ENCODE assay signal across 8 mouse cellular contexts in the genomic region with DNA sequence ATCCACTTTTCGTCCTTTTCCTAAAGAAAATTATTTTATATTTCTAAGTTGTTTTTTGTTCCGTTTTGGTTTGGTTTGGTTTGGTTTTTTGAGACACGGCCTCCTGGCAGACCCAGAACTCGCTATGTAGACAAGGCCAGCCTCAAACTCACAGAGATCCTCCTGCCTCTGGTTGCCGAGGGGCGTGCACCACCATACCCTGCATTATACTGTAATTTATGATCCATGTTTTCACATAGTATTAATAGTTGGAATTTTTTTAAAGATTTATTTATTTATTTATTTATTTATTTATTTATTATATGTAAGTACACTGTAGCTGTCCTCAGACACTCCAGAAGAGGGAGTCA. TPM values are rescaled to one million over a fixed set of nuclear protein-coding genes. Genes with fewer than 3 reads are reported as not detected.
DNase-seq lines count a peak whose midpoint lies in the region; ATAC-seq and TF ChIP-seq lines count a peak whose summit lies in the region.

No protein-coding gene starts in this region.

- peak overlapping the region; percentile 98 for H3K27ac ChIP-seq in layer of hippocampus, adult 2 months
- H3K27ac ChIP-seq in embryonic facial prominence, embryonic 12.5 days: peak overlapping the region; percentile 90
- H3K27ac ChIP-seq in intestine, postnatal 0 days (ENCODE audit: low read depth, low read length): peak overlapping the region; percentile 92; the same call in 1 of the 2 replicates
- H3K27ac ChIP-seq in neural tube, embryonic 12.5 days: no peak overlapping the region

- 0 out of 2 replicates have a peak, but pooled peaks cover 6% of the 10 kb centered on the region for H3K36me3 ChIP-seq in embryonic facial prominence, embryonic 12.5 days
- no peaks in the 10 kb centered on the region for H3K36me3 ChIP-seq in intestine, postnatal 0 days (ENCODE audit: control insufficient read depth, insufficient read depth)
- H3K36me3 ChIP-seq in neural tube, embryonic 12.5 days: no peaks in the 10 kb centered on the region

- WGBS in embryonic facial prominence, embryonic 12.5 days: 20% methylated on average over 6 of the region's 6 CpGs
- WGBS in intestine, postnatal 0 days: 10% methylated on average over 6 of the region's 6 CpGs
- 20% methylated on average over 6 of the region's 6 CpGs for WGBS in neural tube, embryonic 12.5 days

- 0 out of 2 replicates have a peak, but pooled peaks have one; percentile 35 for ATAC-seq in embryonic facial prominence, embryonic 12.5 days (ENCODE audit: insufficient number of reproducible peaks, insufficient read depth, low FRiP score, low TSS enrichment)
- peak; percentile 8; the same call in 1 of the 2 replicates for ATAC-seq in intestine, postnatal 0 days
- peak; percentile 57; the same call in 1 of the 2 replicates for ATAC-seq in neural tube, embryonic 12.5 days (ENCODE audit: low FRiP score, low read depth)

- H3K4me1 ChIP-seq in embryonic facial prominence, embryonic 12.5 days: peaks cover 7% of the 10 kb centered on the region; the same call in 1 of the 2 replicates
- 0 out of 2 replicates have a peak, but pooled peaks cover 2% of the 10 kb centered on the region for H3K4me1 ChIP-seq in intestine, postnatal 0 days (replicated peaks; ENCODE audit: control insufficient read depth, insufficient read depth, low read length)
- H3K4me1 ChIP-seq in neural tube, embryonic 12.5 days: peaks cover 11% of the 10 kb centered on the region

- TF ChIP-seq CTCF in layer of hippocampus, adult 2 months (conservative IDR thresholded peaks at IDR 0.05): no peak
- TF ChIP-seq CTCF in intestine, postnatal 0 days (IDR thresholded peaks at IDR 0.05; ENCODE audit: low read depth): no peak

- H3K27me3 ChIP-seq in embryonic facial prominence, embryonic 12.5 days: no peaks in the 10 kb centered on the region
- H3K27me3 ChIP-seq in intestine, postnatal 0 days (replicated peaks; ENCODE audit: control insufficient read depth, insufficient read depth, low read length): no peaks in the 10 kb centered on the region
- H3K27me3 ChIP-seq in neural tube, embryonic 12.5 days (replicated peaks): no peaks in the 10 kb centered on the region

- DNase-seq in layer of hippocampus, adult 2 months (ENCODE audit: low spot score in 2 of 2): no peak
- no peak for DNase-seq in layer of hippocampus, adult 8-10 months (ENCODE audit: low spot score in 2 of 2)
- DNase-seq in urinary bladder, adult 18-20 months (ENCODE audit: low spot score in 2 of 2): no peak
- no peak for DNase-seq in spleen, adult 18-20 months
- DNase-seq in adrenal gland, adult 2 months: no peak

- H3K4me3 ChIP-seq in layer of hippocampus, adult 2 months: peak overlapping the region; percentile 92
- H3K4me3 ChIP-seq in embryonic facial prominence, embryonic 12.5 days: peak overlapping the region; percentile 70
- H3K4me3 ChIP-seq in intestine, postnatal 0 days (ENCODE audit: low read depth, low read length): peak overlapping the region; percentile 67
- peak overlapping the region; percentile 73 for H3K4me3 ChIP-seq in neural tube, embryonic 12.5 days

- H3K9ac ChIP-seq in embryonic facial prominence, embryonic 12.5 days: peak overlapping the region; percentile 82
- 0 out of 2 replicates have a peak overlapping the region, but pooled peaks have one; percentile 77 for H3K9ac ChIP-seq in intestine, postnatal 0 days (ENCODE audit: low read depth, low read length)
- H3K9ac ChIP-seq in neural tube, embryonic 12.5 days: peak overlapping the region; percentile 35; the same call in 1 of the 2 replicates

- no peaks in the 10 kb centered on the region for H3K9me3 ChIP-seq in embryonic facial prominence, embryonic 12.5 days
- H3K9me3 ChIP-seq in intestine, postnatal 0 days (ENCODE audit: control insufficient read depth): no peaks in the 10 kb centered on the region
- H3K9me3 ChIP-seq in neural tube, embryonic 12.5 days: no peaks in the 10 kb centered on the region

- peak overlapping the region; percentile 66 for H3K4me2 ChIP-seq in embryonic facial prominence, embryonic 12.5 days (replicated peaks)
- peak overlapping the region; percentile 64 for H3K4me2 ChIP-seq in intestine, postnatal 0 days (replicated peaks; ENCODE audit: low read depth)
- H3K4me2 ChIP-seq in neural tube, embryonic 12.5 days (replicated peaks): peak overlapping the region; percentile 79

RNA-seq across cellular contexts. Expression of gene Urgcp, which starts 0.4 kb away (rescaled TPM):
- 10 to 100 TPM; 65.3 to 67.2 TPM for total RNA-seq in layer of hippocampus, adult 2 months (2021)
- 10 to 100 TPM; 72.1 to 78.9 (median 73.4) TPM for total RNA-seq in layer of hippocampus, adult 8-10 months (2022)
- polyA plus RNA-seq in embryonic facial prominence, embryonic 12.5 days (2016; fragmentation: Nextera tagmentation; extraction: Ambion mirVana): 27.4 and 28.6 TPM in 2 replicates
- 15.4 and 19.0 TPM in 2 replicates for polyA plus RNA-seq in intestine, postnatal 0 days (2015; fragmentation: Nextera tagmentation; extraction: Ambion mirVana)
- 24.6 and 26.5 TPM in 2 replicates for polyA plus RNA-seq in neural tube, embryonic 12.5 days (2016; fragmentation: Nextera tagmentation; extraction: Ambion mirVana)
- total RNA-seq in adrenal gland, adult 2 months (2021): 10 to 100 TPM; 63.8 to 65.2 TPM
- 30.6 and 34.0 TPM in 2 replicates for polyA plus RNA-seq in adrenal gland, adult 2 months (2012; rRNA removed)

RNA-seq across cellular contexts. Expression of gene Dbnl, which starts 25.7 kb away (rescaled TPM):
- total RNA-seq in layer of hippocampus, adult 2 months (2021): 10 to 100 TPM; 74.6 to 80.0 TPM
- 10 to 100 TPM; 69.6 to 80.5 (median 78.1) TPM for total RNA-seq in layer of hippocampus, adult 8-10 months (2022)
- 132 and 139 TPM in 2 replicates for polyA plus RNA-seq in embryonic facial prominence, embryonic 12.5 days (2016; fragmentation: Nextera tagmentation; extraction: Ambion mirVana)
- polyA plus RNA-seq in intestine, postnatal 0 days (2015; fragmentation: Nextera tagmentation; extraction: Ambion mirVana): 93.0 and 99.7 TPM in 2 replicates
- polyA plus RNA-seq in neural tube, embryonic 12.5 days (2016; fragmentation: Nextera tagmentation; extraction: Ambion mirVana): 138 and 153 TPM in 2 replicates
- 10 to 100 TPM; 66.6 to 79.3 TPM for total RNA-seq in adrenal gland, adult 2 months (2021)
- 45.7 and 58.2 TPM in 2 replicates for polyA plus RNA-seq in adrenal gland, adult 2 months (2012; rRNA removed)

RNA-seq across cellular contexts. Expression of gene Pgam2, which starts 40.9 kb away (rescaled TPM):
- 10 to 100 TPM; 14.7 to 16.2 TPM for total RNA-seq in layer of hippocampus, adult 2 months (2021)
- total RNA-seq in layer of hippocampus, adult 8-10 months (2022): 10 to 100 TPM; 10.6 to 18.9 (median 13.0) TPM
- 17.0 and 18.2 TPM in 2 replicates for polyA plus RNA-seq in embryonic facial prominence, embryonic 12.5 days (2016; fragmentation: Nextera tagmentation; extraction: Ambion mirVana)
- 9.9 and 10.1 TPM in 2 replicates for polyA plus RNA-seq in intestine, postnatal 0 days (2015; fragmentation: Nextera tagmentation; extraction: Ambion mirVana)
- 7.7 and 14.0 TPM in 2 replicates for polyA plus RNA-seq in neural tube, embryonic 12.5 days (2016; fragmentation: Nextera tagmentation; extraction: Ambion mirVana)
- not detected for total RNA-seq in adrenal gland, adult 2 months (2021)
- not detected in 2 replicates for polyA plus RNA-seq in adrenal gland, adult 2 months (2012; rRNA removed)

RNA-seq across cellular contexts. Expression of gene Mrps24, which starts 47.1 kb away (rescaled TPM):
- 10 to 100 TPM; 57.3 to 61.4 TPM for total RNA-seq in layer of hippocampus, adult 2 months (2021)
- total RNA-seq in layer of hippocampus, adult 8-10 months (2022): 10 to 100 TPM; 52.7 to 65.7 (median 61.7) TPM
- polyA plus RNA-seq in embryonic facial prominence, embryonic 12.5 days (2016; fragmentation: Nextera tagmentation; extraction: Ambion mirVana): 184 and 189 TPM in 2 replicates
- polyA plus RNA-seq in intestine, postnatal 0 days (2015; fragmentation: Nextera tagmentation; extraction: Ambion mirVana): 173 and 190 TPM in 2 replicates
- 151 and 159 TPM in 2 replicates for polyA plus RNA-seq in neural tube, embryonic 12.5 days (2016; fragmentation: Nextera tagmentation; extraction: Ambion mirVana)
- 100 to 1,000 TPM; 137 to 178 TPM for total RNA-seq in adrenal gland, adult 2 months (2021)
- 740 and 796 TPM in 2 replicates for polyA plus RNA-seq in adrenal gland, adult 2 months (2012; rRNA removed)
